Mouse (Mus musculus) kidney, postnatal 14 days (tissue): ENCODE results near the gene Tmem186.

Experiments
- DNase-seq: peaks from one replicate; pipeline ENCODE4 v3.0.0; 2022; ENCODE audit warnings: mixed read lengths

The Tmem186 gene

GRCm38 (mm10) chr16:8666452-8666851, 28.9 kb upstream of the Tmem186 start:
- peak; percentile 69 for DNase-seq

DNA sequence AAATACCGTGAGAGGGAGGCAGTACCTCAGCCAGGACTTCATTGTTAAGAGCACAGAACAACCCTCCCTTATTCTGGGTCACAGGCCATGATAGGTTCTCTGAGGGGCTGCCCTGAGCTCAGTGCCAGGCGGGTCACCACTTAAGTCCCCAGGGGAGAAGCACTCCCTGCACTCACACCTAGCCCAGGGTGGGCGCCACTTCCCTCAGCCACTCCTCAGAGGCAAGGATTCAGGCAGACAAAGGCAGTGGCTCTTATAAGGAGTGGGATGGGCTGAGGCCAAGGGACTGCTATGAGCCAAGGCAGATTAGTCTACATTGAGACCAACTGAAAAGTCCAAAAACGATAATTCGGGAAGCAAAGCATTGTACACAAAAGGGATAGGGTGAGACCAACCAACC, 27.9 kb upstream of the Tmem186 start:
- no peak for DNase-seq

DNA sequence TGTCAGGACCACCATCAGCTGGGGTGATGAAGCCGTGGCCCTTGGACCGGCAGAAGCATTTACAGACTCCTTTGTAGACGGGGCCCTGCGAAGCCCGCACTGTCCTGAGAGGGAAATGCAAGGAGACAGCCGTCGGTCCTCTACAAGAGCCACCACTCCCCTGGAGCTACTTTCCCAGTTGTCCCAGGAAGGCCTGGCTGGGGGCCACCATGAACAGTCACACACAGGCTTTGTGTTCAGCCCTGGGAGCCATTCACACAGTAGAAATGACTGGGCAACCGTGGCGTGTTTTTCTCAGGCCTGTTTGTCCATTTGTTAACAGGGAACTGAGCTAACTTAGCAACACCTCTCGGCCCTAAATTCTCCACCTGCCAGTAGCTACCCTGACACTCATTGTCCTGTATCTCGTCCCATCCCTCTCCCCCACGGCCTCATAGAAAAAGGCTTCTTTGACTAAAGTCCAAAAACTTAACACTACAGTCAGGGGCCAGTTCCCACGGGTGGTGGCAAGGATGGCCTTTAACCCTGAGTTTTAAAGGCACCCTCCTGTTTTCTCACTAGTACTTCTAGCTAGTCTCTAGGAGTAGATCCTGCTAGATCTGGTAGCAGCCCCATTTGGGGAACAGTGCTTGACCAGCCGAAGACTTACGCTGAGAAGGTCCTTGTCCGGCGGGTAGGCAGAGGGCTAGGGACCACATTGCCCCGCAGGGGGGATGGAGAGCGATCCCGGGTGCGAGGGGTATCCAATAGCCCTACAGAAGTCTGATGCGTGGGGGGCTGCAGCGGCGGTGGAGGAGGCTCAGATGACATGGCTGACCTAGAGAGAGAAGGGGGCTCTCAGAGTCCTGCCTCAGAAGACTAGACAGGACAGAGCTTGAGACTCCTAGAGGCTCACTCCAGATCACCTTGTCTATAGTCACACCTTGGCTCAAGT, 26.4 kb upstream of the Tmem186 start:
- DNase-seq = peak; percentile 54

DNA sequence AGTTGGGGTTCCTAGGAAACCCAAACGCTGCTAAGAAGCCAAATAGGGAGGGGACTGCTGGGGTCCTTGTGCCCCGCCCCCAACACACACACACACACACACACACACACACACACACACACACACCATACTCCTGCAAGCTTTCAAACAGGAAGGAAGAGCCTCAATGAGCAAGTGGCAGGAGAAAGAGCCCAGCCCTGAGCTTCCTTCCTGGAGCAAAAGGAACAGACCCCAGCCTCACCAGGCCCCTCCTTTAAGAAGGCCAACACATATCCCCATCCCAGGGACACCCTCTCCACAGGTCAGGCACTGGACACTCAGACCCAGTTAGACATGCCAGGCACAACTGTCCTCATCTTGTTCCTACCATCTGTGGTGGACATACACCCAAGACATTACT, 25.5 kb upstream of the Tmem186 start:
- peak; percentile 49 for DNase-seq

GRCm38 (mm10) chr16:8658764-8659163, 21.3 kb upstream of the Tmem186 start:
- DNase-seq = peak; percentile 60

DNA sequence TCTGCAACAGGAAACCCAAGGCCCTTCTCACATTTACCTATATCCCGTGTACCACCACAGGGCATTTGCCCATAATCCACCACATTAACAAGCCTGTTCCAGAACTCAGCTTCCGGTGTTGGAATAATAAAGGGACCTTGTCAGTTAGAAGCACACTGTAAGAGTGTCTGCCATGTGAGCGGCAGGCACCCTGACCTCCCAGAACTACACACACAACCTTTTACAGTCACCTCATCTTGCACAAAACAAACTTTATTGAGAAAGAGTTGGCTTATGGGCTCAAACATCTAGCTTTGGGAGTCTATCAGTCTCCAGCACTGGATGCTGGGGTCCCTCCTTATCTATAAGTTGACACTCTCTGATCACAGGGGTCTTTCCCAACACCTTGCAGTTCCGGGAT, 20.8 kb upstream of the Tmem186 start:
- no peak for DNase-seq

GRCm38 (mm10) chr16:8656256-8656655, 18.7 kb upstream of the Tmem186 start:
- no peak for DNase-seq

DNA sequence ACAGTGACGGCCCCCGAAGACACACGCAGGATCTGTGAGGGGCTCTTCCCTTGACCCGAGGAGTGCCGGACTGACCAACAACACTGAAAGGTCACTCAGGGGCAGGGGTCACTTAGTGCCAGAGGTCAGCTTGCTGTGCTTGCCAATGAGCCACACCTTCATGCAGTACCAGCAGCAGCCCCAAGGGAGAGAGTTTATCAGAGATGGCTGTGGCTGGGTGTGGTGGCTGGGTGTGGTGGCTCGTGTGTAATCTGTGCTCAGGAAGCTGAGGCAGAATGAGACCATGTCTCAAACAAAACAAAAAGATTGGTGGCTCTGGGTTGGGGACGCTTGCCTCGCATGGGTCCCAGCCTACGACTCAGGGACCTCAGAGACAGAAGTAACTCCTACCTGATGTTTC, 18.1 kb upstream of the Tmem186 start:
- no peak for DNase-seq

- no peak for DNase-seq
Measured at GRCm38 (mm10) chr16:8655108-8655507, 17.6 kb upstream of the Tmem186 start.

DNA sequence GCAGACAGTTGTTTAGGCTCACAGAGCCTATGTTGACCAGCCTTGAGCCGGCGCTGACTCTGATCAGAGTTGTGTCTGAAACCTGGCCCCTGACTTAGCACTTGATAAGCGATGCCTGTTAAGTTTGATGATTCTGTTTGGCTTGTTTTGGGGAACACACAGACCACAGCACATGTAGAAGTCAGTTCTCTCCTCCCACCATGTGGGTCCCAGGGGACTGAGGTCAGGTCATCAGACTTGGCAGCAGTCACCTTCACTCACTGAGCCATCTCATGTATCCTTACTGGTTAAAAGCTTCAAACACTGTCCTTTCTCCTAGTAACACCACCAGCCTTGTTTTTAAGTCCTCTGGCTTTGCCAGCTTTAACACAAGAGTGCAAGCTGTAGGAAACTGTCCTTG, 12.5 kb upstream of the Tmem186 start:
- no peak for DNase-seq

DNA sequence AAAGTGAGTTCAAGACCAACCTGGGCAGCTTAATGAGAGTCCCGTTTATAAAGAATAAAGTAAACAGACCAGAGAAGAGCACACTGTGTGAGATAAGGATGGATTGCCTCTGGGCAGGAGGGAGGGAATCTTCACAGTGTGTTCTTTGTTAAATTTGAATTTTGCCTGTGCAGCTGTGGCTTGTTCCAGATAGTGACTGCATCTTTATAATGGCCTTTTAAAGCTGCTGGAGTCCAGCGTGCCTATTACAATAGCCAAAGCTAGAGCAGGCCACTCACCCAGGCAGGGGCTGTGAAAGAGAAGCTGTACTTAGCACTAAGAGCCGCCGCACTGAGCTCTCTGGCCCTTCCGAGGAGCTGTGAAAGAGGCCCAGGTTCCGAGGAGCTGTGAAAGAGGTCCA, 8.0 kb upstream of the Tmem186 start:
- DNase-seq = no peak

DNA sequence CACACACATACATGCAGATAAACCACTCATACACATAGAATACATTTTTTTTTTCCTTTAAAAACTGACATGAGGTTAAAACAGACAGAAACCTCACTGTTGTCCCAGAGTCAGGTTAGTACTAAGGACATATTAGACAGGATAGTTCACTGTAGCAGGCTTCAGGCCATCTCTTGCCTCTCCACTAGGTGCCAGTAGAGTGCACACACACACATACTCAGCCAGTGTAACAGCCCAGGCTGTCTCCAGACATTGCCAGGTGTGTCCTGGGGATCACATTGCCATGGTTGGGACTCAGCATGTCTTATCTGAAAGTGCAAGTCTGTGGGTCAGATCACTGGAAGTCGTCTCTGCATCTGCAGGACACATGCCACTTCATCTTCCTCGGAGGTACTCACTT, 6.3 kb upstream of the Tmem186 start:
- peak; percentile 58 for DNase-seq

DNA sequence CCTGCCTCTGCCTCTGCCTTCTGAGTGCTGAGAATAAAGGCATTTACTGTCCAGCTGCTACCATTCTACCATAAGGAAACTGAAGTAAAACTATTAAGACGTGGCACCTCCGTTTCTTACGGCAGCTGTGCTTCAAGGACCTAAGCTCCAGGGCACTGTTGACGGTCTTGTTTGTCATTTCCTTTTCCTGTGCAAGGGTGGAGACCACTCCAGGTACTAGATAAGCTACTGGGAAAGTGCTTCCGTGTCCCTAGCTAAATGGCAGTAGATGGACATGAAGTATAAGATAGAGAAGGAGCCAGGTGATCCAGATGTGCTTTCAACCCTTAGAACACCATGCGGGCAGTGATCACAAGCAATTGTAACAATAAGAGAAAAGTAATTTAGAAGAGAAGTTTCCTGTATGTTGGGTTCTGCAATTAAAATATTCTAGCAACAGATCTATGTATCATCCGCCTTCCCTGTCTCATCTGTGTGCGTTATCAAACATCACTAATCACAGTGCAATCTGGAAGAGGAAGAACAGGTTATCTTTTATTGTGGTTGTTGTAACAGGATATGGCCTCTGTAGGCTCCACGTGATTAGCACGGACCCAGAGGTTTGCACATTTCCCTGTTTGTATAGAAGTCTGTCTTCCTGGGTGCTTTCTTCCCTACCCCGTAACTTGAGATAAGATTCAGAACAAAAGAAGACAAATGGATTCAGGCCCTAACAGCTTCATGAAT, 2.1 kb upstream of the Tmem186 start:
- no peak for DNase-seq

DNA sequence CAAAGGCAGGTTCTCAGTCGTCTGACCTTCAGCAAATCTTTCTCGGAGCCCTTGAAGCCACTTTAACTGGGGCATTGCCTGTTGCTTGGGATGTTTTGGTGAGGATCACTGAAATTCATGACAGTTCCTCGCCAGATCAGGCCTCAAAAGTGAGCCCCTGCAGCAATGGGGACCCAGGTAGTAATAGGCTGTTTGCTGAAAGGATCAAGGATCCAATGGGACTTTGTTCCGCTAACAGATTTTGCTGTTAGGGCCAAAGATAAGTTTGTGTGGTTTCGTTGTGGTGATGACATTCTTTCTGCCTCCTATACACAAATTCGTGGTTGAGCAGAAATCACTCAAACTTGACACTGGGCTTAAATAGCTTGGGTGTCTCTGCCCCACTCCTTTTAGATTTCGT, 619 bp upstream of the Tmem186 start:
- no peak for DNase-seq

DNA sequence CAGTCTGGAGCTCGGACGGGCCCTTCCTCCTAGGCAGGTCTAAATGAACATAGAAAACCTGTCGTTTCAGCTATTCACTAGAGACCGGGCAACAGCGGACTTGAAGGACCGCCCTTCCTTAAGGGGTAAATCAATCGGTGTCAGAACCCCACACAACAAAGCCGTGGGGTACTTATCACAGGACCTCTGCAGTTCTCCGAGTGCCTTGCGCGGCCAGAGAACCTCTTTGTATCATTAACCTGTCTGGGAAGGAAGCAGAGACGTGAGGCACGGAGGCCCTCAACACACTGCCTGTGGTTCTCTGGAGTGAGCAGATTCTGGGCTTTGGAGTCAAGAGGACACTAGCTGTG, 670 bp downstream of the Tmem186 start:
- DNase-seq = no peak

- DNase-seq = no peak
Measured at GRCm38 (mm10) chr16:8631428-8631827, 6.1 kb downstream of the Tmem186 start.

GRCm38 (mm10) chr16:8630419-8630818, 7.1 kb downstream of the Tmem186 start:
- DNase-seq = no peak

DNA sequence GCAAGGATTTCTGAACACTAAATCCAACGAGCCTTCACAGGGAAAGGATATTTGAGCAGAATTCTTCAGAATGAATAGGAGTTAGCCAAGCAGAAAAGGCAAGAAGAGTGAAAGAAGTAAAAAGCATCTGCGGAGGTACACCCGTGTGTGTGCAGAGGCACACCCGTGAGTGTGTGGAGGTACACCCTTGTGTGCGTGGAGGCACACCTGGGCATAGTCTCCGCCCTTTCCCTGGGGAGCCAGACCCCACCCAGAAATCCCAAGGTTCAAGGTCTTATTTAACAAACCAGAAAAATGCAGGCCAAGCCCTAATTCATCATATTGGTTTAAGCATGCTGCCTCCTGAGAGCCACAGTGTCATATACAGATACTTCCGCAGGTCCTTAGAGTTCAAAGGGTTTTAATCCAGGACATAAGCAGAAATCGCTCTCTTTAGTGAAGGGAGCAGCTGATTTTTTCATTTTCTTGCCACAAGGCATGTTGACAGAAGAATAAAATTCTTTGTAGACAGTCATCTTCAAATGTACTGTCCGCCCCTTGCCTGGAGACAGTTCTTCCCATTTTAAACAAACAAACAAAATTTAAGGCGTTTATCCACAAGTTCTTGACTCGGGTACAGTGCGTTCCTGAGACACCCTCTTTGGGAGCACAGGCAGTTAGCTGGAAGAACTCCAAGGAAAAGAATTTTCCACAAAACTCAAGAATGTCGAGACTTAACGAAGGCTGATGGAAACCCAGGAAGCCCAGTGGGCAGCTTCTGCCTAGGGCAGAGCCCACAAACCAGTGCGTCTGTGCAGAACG, 17.0 kb downstream of the Tmem186 start:
- peak; percentile 12 for DNase-seq

DNA sequence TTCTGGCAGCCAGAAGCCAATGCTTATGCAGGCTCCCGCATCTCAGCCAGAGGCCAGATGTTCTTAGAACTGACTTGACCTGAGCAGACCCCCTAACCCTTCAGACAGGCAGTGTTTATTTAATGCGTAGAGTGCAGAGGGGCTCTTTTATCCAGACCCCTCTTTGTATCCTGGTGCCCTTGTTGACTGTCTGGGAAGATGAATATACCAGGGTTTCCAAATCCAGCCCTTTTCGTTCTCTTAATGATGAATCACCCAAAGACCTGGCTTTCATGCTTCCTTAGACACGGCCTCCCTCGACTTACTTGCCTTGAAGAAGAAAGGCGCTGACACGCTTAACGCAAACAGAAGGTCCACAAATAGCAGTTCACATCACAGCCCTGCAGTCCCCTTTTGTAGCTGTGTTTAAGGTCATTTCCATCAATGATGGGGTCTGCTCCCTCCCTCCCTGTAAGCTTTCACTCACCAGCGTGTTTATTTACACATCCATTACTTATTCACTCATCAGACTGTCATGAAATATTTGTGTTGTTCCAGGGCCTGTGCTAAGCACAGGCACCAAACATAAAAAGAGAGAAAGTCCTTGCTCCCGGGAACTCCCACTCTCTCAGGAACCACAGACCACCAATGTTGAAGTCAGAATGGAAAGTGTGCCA, 17.7 kb downstream of the Tmem186 start:
- no peak for DNase-seq

GRCm38 (mm10) chr16:8613447-8613846, 24.1 kb downstream of the Tmem186 start:
- DNase-seq = no peak

- no peak for DNase-seq
Measured at GRCm38 (mm10) chr16:8613039-8613438, 24.5 kb downstream of the Tmem186 start.

DNA sequence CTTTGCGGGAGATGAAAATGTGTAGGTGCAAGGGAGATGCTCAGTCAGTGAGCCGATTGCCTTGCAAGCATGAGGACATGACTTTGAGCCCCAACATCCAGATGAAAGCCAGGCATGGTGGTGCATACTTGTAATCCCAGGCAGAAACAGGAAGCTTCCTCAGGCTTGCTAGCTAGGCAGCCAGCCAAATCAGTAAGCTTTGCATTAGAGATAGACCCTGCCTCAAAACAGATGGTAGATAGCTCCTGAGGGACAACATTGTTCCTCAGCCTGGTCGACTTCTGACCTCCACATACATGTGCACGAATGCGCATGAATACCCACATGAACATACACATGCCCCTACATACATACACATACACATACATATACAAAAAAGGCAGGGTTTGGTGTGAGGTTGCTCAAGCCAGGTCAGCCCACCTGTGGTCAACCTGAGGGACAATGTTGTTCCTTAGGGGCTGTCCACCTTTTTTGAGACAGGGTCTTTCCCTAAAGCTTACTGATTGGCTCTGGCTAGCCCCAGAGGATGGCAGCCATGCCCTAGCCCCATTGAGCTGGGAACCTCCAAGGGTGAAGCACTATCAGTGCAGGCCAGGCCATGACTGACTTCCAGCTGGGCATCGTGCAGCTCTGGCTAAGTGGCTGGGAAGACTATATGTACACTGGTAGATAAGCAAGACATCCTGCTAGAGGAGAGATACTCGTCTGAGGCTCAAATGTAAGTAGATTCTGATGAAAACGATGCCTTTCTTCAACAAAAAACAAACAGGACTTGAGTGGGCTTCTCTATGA, 25.1 kb downstream of the Tmem186 start:
- no peak for DNase-seq
